Mouse (Mus musculus) kidney, postnatal 0 days (tissue): ENCODE data around the gene Coa4. TPM values are rescaled to one million over a fixed set of nuclear protein-coding genes. Genes with fewer than 3 reads are reported as not detected.
A peak's percentile ranks its signal among the peaks of the same experiment; 100 is the strongest.

Source experiments
- ATAC-seq: fragments of 200-750 bp; cut with Nextera tagmentation; replicated peaks from 2 replicates; pipeline ENCODE4 v1.8.0; 2017; ENCODE audit warnings: low read depth, moderate number of reproducible peaks, moderate TSS enrichment, moderate library complexity; ENCODE audit not compliant: low FRiP score
- DNase-seq: peaks from one replicate; pipeline ENCODE4 v3.0.0-alpha.2; 2016; ENCODE audit warnings: low spot score
- H3K27ac ChIP-seq: fragments of 300-500 bp; sonication (generic); 2 replicates; pipeline ENCODE4 v1.5.1; 2014; ENCODE audit warnings: mild to moderate bottlenecking
- H3K27me3 ChIP-seq: fragments of 300-500 bp; sonication (generic); 2 replicates; pipeline ENCODE4 v1.6.1; 2014; ENCODE audit warnings: low read length, mixed read lengths; ENCODE audit not compliant: insufficient read depth
- H3K36me3 ChIP-seq: fragments of 300-500 bp; sonication (generic); 2 replicates; pipeline ENCODE4 v1.6.1; 2014; ENCODE audit warnings: low read length, mixed read lengths; ENCODE audit not compliant: insufficient read depth
- H3K4me1 ChIP-seq: fragments of 300-500 bp; sonication (generic); replicated peaks from 2 replicates; pipeline ENCODE4 v1.6.1; 2014; ENCODE audit warnings: antibody characterized with exemption, low read length, mixed read lengths; ENCODE audit not compliant: insufficient read depth
- H3K4me2 ChIP-seq: fragments of 300-500 bp; sonication (generic); 2 replicates; pipeline ENCODE4 v1.6.1; 2014; ENCODE audit warnings: mild to moderate bottlenecking, low read length, moderate library complexity, mixed read lengths
- H3K4me3 ChIP-seq: fragments of 300-500 bp; sonication (generic); replicated peaks from 2 replicates; pipeline ENCODE4 v1.5.1; 2014; ENCODE audit warnings: low read depth, low read length
- H3K9ac ChIP-seq: fragments of 300-500 bp; sonication (generic); 2 replicates; pipeline ENCODE4 v1.6.1; 2014; ENCODE audit warnings: low read depth, low read length
- H3K9me3 ChIP-seq: fragments of 300-500 bp; sonication (generic); replicated peaks from 2 replicates; pipeline ENCODE4 v1.6.1; 2016; ENCODE audit warnings: low read length, inconsistent platforms, mixed read lengths
- CTCF ChIP-seq: IDR thresholded peaks from 2 replicates; pipeline ENCODE4 v1.5.1; 2016; ENCODE audit warnings: antibody characterized with exemption, low read depth, mild to moderate bottlenecking, moderate library complexity
- WGBS: fragments of 180-500 bp; shearing (Covaris S2); extraction: QIAGEN DNeasy Blood & Tissue Kit; methylation state at CpG from one replicate; pipeline ENCODE4 v1.1.7; 2014; 5-methylcytosine and 5-hydroxymethylcytosine counted together
- polyA plus RNA-seq: library from polyadenylated mRNA; unstranded; fragments of >200 nt; fragmentation: Nextera tagmentation; extraction: Ambion mirVana; gene quantifications from 2 replicates; pipeline ENCODE4 v1.2.1, GENCODE M21; 2015

The Coa4 gene
- polyA plus RNA-seq, 1 experiment from 2014 or later, result 21.9 TPM

- H3K4me3 ChIP-seq, result no peak overlapping the region
- no peak overlapping the region for H3K27ac ChIP-seq
- no peaks in the 10 kb centered on the region for H3K9me3 ChIP-seq
- H3K4me2 ChIP-seq, result no peak overlapping the region
- H3K27me3 ChIP-seq, result no peaks in the 10 kb centered on the region
- DNase-seq, result no peak
- H3K4me1 ChIP-seq, result peaks cover 4% of the 10 kb centered on the region; the same call in 1 of the 2 replicates
- H3K36me3 ChIP-seq, result peaks cover 5% of the 10 kb centered on the region
- ATAC-seq, result no peak
- no peak for TF ChIP-seq CTCF
- 79% methylated on average over 3 of the region's 3 CpGs for WGBS
- no peak overlapping the region for H3K9ac ChIP-seq
Observed at GRCm38 (mm10) chr7:100534216-100534615, 2.7 kb upstream of the Coa4 start.

GRCm38 (mm10) chr7:100535831-100536230, 1.0 kb upstream of the Coa4 start:
- H3K4me2 ChIP-seq, result no peak overlapping the region
- peaks cover 4% of the 10 kb centered on the region; the same call in 1 of the 2 replicates for H3K4me1 ChIP-seq
- 91% methylated on average over 2 of the region's 2 CpGs for WGBS
- no peak overlapping the region for H3K27ac ChIP-seq
- no peaks in the 10 kb centered on the region for H3K27me3 ChIP-seq
- no peaks in the 10 kb centered on the region for H3K9me3 ChIP-seq
- no peak overlapping the region for H3K4me3 ChIP-seq
- ATAC-seq (no peak), DNase-seq (no peak)
- peaks cover 11% of the 10 kb centered on the region for H3K36me3 ChIP-seq
- no peak for TF ChIP-seq CTCF
- no peak overlapping the region for H3K9ac ChIP-seq

- peak overlapping the region; percentile 70 for H3K4me3 ChIP-seq
- no peaks in the 10 kb centered on the region for H3K9me3 ChIP-seq
- peaks cover 11% of the 10 kb centered on the region for H3K36me3 ChIP-seq
- H3K27ac ChIP-seq, result peak overlapping the region; percentile 95
- no peak for TF ChIP-seq CTCF
- no peaks in the 10 kb centered on the region for H3K27me3 ChIP-seq
- peak; percentile 25 for DNase-seq
- peak; percentile 20; the same call in 1 of the 2 replicates for ATAC-seq
- H3K9ac ChIP-seq, result peak overlapping the region; percentile 75; the same call in 1 of the 2 replicates
- 22% methylated on average over 7 of the region's 7 CpGs for WGBS
- H3K4me2 ChIP-seq, result peak overlapping the region; percentile 71
- peaks cover 4% of the 10 kb centered on the region; the same call in 1 of the 2 replicates for H3K4me1 ChIP-seq
Observed at GRCm38 (mm10) chr7:100537519-100537902, 640 bp downstream of the Coa4 start.

- ATAC-seq, result no peak
- H3K27me3 ChIP-seq, result no peaks in the 10 kb centered on the region
- no peak overlapping the region for H3K9ac ChIP-seq
- H3K4me3 ChIP-seq, result no peak overlapping the region
- H3K27ac ChIP-seq, result no peak overlapping the region
- H3K4me1 ChIP-seq, result peaks cover 4% of the 10 kb centered on the region; the same call in 1 of the 2 replicates
- TF ChIP-seq CTCF, result no peak
- H3K4me2 ChIP-seq, result no peak overlapping the region
- no peaks in the 10 kb centered on the region for H3K9me3 ChIP-seq
- peaks cover 11% of the 10 kb centered on the region for H3K36me3 ChIP-seq
- no peak for DNase-seq
- 95% methylated on average over 9 of the region's 9 CpGs for WGBS
Observed at GRCm38 (mm10) chr7:100539516-100539915, 2.6 kb downstream of the Coa4 start.

- no peaks in the 10 kb centered on the region for H3K4me1 ChIP-seq
Observed at GRCm38 (mm10) chr7:100544437-100544836, 7.6 kb downstream of the Coa4 start.

GRCm38 (mm10) chr7:100547631-100548030, 10.8 kb downstream of the Coa4 start:
- H3K4me3 ChIP-seq, result no peak overlapping the region
- no peak for DNase-seq
- H3K9ac ChIP-seq, result no peak overlapping the region
- no peak overlapping the region for H3K4me2 ChIP-seq
- no peaks in the 10 kb centered on the region for H3K4me1 ChIP-seq
- no peaks in the 10 kb centered on the region for H3K27me3 ChIP-seq
- 79% methylated on average over 4 of the region's 4 CpGs for WGBS
- H3K36me3 ChIP-seq, result peaks cover 21% of the 10 kb centered on the region
- TF ChIP-seq CTCF, result no peak
- ATAC-seq, result no peak
- H3K9me3 ChIP-seq, result no peaks in the 10 kb centered on the region
- no peak overlapping the region for H3K27ac ChIP-seq

More at GRCm38 (mm10) chr7:100544437-100544836, 7.6 kb downstream of the Coa4 start:
- DNase-seq (no peak), ATAC-seq (peak; percentile 63; the same call in 1 of the 2 replicates)
- TF ChIP-seq CTCF, result no peak
- WGBS, result 58% methylated on average over 1 of the region's 1 CpGs
- H3K27me3 ChIP-seq, result no peaks in the 10 kb centered on the region
- H3K27ac ChIP-seq, result no peak overlapping the region
- H3K4me2 ChIP-seq, result no peak overlapping the region
- H3K36me3 ChIP-seq, result peaks cover 19% of the 10 kb centered on the region
- H3K9ac ChIP-seq, result no peak overlapping the region
- no peak overlapping the region for H3K4me3 ChIP-seq
- H3K9me3 ChIP-seq, result no peaks in the 10 kb centered on the region

- DNase-seq, result no peak
- WGBS, result 94% methylated on average over 3 of the region's 3 CpGs
Observed at GRCm38 (mm10) chr7:100549796-100550195, 12.9 kb downstream of the Coa4 start.

More at GRCm38 (mm10) chr7:100549796-100550195, 12.9 kb downstream of the Coa4 start:
- Histone ChIP-seq H3K4me1 (no peaks in the 10 kb centered on the region), H3K9ac (no peak overlapping the region), H3K9me3 (no peaks in the 10 kb centered on the region), H3K4me3 (no peak overlapping the region), H3K27ac (no peak overlapping the region), H3K27me3 (no peaks in the 10 kb centered on the region), H3K4me2 (no peak overlapping the region), H3K36me3 (peaks cover 21% of the 10 kb centered on the region)
- ATAC-seq, result no peak
- no peak for TF ChIP-seq CTCF
